Mouse (Mus musculus): ENCODE measurements around the gene Syde2. TPM values are rescaled to one million over a fixed set of nuclear protein-coding genes. Genes with fewer than 3 reads are reported as not detected.
"Not testable (repeated sequence)": the region's sequence is repeated elsewhere in the genome, so short reads cannot be mapped to it uniquely, and the experiment has no call there.

Syde2 gene
- polyA plus RNA-seq, 1 experiment from 2014 or later = 1.4 TPM

- Histone ChIP-seq H3K9ac (no peak overlapping the region), H3K4me3 (replicated peaks) (no peak overlapping the region), H3K4me2 (no peak overlapping the region), H3K27ac (no peak overlapping the region), H3K36me3 (no peaks in the 10 kb centered on the region), H3K4me1 (peaks cover 9% of the 10 kb centered on the region), H3K9me3 (replicated peaks) (no peaks in the 10 kb centered on the region), H3K27me3 (no peaks in the 10 kb centered on the region)
- WGBS = 72% methylated on average over 17 of the region's 17 CpGs
- ATAC-seq (replicated peaks; ENCODE audit: low FRiP score) = no peak
Measured at GRCm38 (mm10) chr3:145951287-145952165, 36.1 kb upstream of the Syde2 start.

GRCm38 (mm10) chr3:145952945-145953344, 34.7 kb upstream of the Syde2 start:
- H3K36me3 ChIP-seq = no peaks in the 10 kb centered on the region
- H3K4me2 ChIP-seq = no peak overlapping the region
- no peak overlapping the region for H3K9ac ChIP-seq
- 79% methylated on average over 7 of the region's 7 CpGs for WGBS
- H3K9me3 ChIP-seq (replicated peaks) = no peaks in the 10 kb centered on the region
- no peak for ATAC-seq (replicated peaks; ENCODE audit: low FRiP score)
- H3K27ac ChIP-seq = no peak overlapping the region
- H3K4me3 ChIP-seq (replicated peaks) = no peak overlapping the region
- no peaks in the 10 kb centered on the region for H3K27me3 ChIP-seq
- H3K4me1 ChIP-seq = peaks cover 9% of the 10 kb centered on the region

GRCm38 (mm10) chr3:145953411-145953810, 34.3 kb upstream of the Syde2 start:
- Histone ChIP-seq H3K9me3 (replicated peaks) (0 out of 2 replicates have a peak, but pooled peaks cover 3% of the 10 kb centered on the region), H3K27ac (no peak overlapping the region), H3K4me3 (replicated peaks) (no peak overlapping the region), H3K27me3 (no peaks in the 10 kb centered on the region), H3K4me2 (no peak overlapping the region), H3K9ac (no peak overlapping the region), H3K4me1 (peaks cover 9% of the 10 kb centered on the region), H3K36me3 (no peaks in the 10 kb centered on the region)
- ATAC-seq (replicated peaks; ENCODE audit: low FRiP score) = no peak
- 90% methylated on average over 2 of the region's 2 CpGs for WGBS

- Histone ChIP-seq H3K9me3 (replicated peaks) (0 out of 2 replicates have a peak, but pooled peaks cover 4% of the 10 kb centered on the region), H3K4me1 (peaks cover 25% of the 10 kb centered on the region), H3K36me3 (no peaks in the 10 kb centered on the region), H3K9ac (no peak overlapping the region), H3K27ac (no peak overlapping the region), H3K4me3 (replicated peaks) (no peak overlapping the region), H3K4me2 (no peak overlapping the region), H3K27me3 (peaks cover 26% of the 10 kb centered on the region)
- 74% methylated on average over 1 of the region's 1 CpGs for WGBS
- no peak for ATAC-seq (replicated peaks; ENCODE audit: low FRiP score)
Measured at GRCm38 (mm10) chr3:145959824-145960223, 27.8 kb upstream of the Syde2 start.

GRCm38 (mm10) chr3:145962411-145962810, 25.3 kb upstream of the Syde2 start:
- H3K4me1 ChIP-seq = peaks cover 31% of the 10 kb centered on the region
- peaks cover 31% of the 10 kb centered on the region for H3K27me3 ChIP-seq
- no peak for ATAC-seq (replicated peaks; ENCODE audit: low FRiP score)
- H3K36me3 ChIP-seq = no peaks in the 10 kb centered on the region
- H3K27ac ChIP-seq = no peak overlapping the region
- 0 out of 2 replicates have a peak, but pooled peaks cover 4% of the 10 kb centered on the region for H3K9me3 ChIP-seq (replicated peaks)
- no peak overlapping the region for H3K4me3 ChIP-seq (replicated peaks)
- no peak overlapping the region for H3K9ac ChIP-seq
- WGBS = 27% methylated on average over 9 of the region's 9 CpGs
- 0 out of 2 replicates have a peak overlapping the region, but pooled peaks have one; percentile 23 for H3K4me2 ChIP-seq

GRCm38 (mm10) chr3:145963101-145964017, 24.3 kb upstream of the Syde2 start:
- Histone ChIP-seq H3K4me3 (replicated peaks) (peak overlapping the region; percentile 10), H3K9ac (no peak overlapping the region), H3K4me2 (peak overlapping the region; percentile 46), H3K27ac (peak overlapping the region; percentile 66), H3K9me3 (replicated peaks) (0 out of 2 replicates have a peak, but pooled peaks cover under 1% of the 10 kb centered on the region), H3K27me3 (peaks cover 31% of the 10 kb centered on the region), H3K36me3 (no peaks in the 10 kb centered on the region), H3K4me1 (peaks cover 31% of the 10 kb centered on the region)
- WGBS = 16% methylated on average over 31 of the region's 31 CpGs
- ATAC-seq (replicated peaks; ENCODE audit: low FRiP score) = peak; percentile 23

GRCm38 (mm10) chr3:145964018-145964387, 23.7 kb upstream of the Syde2 start:
- Histone ChIP-seq H3K27ac (peak overlapping the region; percentile 66), H3K36me3 (no peaks in the 10 kb centered on the region), H3K4me3 (replicated peaks) (peak overlapping the region; percentile 10; the same call in 1 of the 2 replicates), H3K9ac (no peak overlapping the region), H3K4me2 (peak overlapping the region; percentile 46), H3K9me3 (replicated peaks) (no peaks in the 10 kb centered on the region), H3K4me1 (peaks cover 33% of the 10 kb centered on the region), H3K27me3 (peaks cover 31% of the 10 kb centered on the region)
- WGBS = 27% methylated on average over 10 of the region's 10 CpGs
- ATAC-seq (replicated peaks; ENCODE audit: low FRiP score) = peak; percentile 37; the same call in 1 of the 2 replicates

GRCm38 (mm10) chr3:145964473-145964872, 23.2 kb upstream of the Syde2 start:
- H3K4me1 ChIP-seq = peaks cover 38% of the 10 kb centered on the region
- H3K27ac ChIP-seq = peak overlapping the region; percentile 66
- no peaks in the 10 kb centered on the region for H3K9me3 ChIP-seq (replicated peaks)
- H3K36me3 ChIP-seq = no peaks in the 10 kb centered on the region
- H3K4me3 ChIP-seq (replicated peaks) = 0 out of 2 replicates have a peak overlapping the region, but pooled peaks have one; percentile 4
- H3K4me2 ChIP-seq = peak overlapping the region; percentile 46
- H3K9ac ChIP-seq = no peak overlapping the region
- H3K27me3 ChIP-seq = peaks cover 31% of the 10 kb centered on the region
- peak; percentile 49; the same call in 1 of the 2 replicates for ATAC-seq (replicated peaks; ENCODE audit: low FRiP score)
- WGBS = 17% methylated on average over 10 of the region's 10 CpGs

- H3K27ac ChIP-seq = not testable (repeated sequence)
Measured at GRCm38 (mm10) chr3:145965583-145965982, 22.1 kb upstream of the Syde2 start.

GRCm38 (mm10) chr3:145966806-145967205, 20.9 kb upstream of the Syde2 start:
- no peak for ATAC-seq (replicated peaks; ENCODE audit: low FRiP score)

More at GRCm38 (mm10) chr3:145965583-145965982, 22.1 kb upstream of the Syde2 start:
- H3K4me1 ChIP-seq = peaks cover 44% of the 10 kb centered on the region
- not testable (repeated sequence) for H3K4me3 ChIP-seq (replicated peaks); H3K36me3 ChIP-seq; H3K9ac ChIP-seq; ATAC-seq (replicated peaks; ENCODE audit: low FRiP score); H3K4me2 ChIP-seq; H3K9me3 ChIP-seq (replicated peaks)
- 81% methylated on average over 3 of the region's 3 CpGs for WGBS
- H3K27me3 ChIP-seq = peaks cover 31% of the 10 kb centered on the region

GRCm38 (mm10) chr3:145969031-145969501, 18.6 kb upstream of the Syde2 start:
- Histone ChIP-seq H3K9me3 (replicated peaks) (peaks cover 2% of the 10 kb centered on the region), H3K9ac (no peak overlapping the region), H3K27ac (peak overlapping the region; percentile 78), H3K27me3 (peaks cover 6% of the 10 kb centered on the region), H3K4me2 (peak overlapping the region; percentile 46), H3K36me3 (no peaks in the 10 kb centered on the region), H3K4me3 (replicated peaks) (no peak overlapping the region), H3K4me1 (peaks cover 25% of the 10 kb centered on the region)
- 24% methylated on average over 14 of the region's 14 CpGs for WGBS
- peak; percentile 90 for ATAC-seq (replicated peaks; ENCODE audit: low FRiP score)

More at GRCm38 (mm10) chr3:145966806-145967205, 20.9 kb upstream of the Syde2 start:
- no peak overlapping the region for H3K27ac ChIP-seq
- no peak overlapping the region for H3K4me3 ChIP-seq (replicated peaks)
- 85% methylated on average over 5 of the region's 5 CpGs for WGBS
- H3K4me1 ChIP-seq = peaks cover 44% of the 10 kb centered on the region
- H3K4me2 ChIP-seq = no peak overlapping the region
- no peaks in the 10 kb centered on the region for H3K9me3 ChIP-seq (replicated peaks)
- H3K9ac ChIP-seq = no peak overlapping the region
- peaks cover 28% of the 10 kb centered on the region for H3K27me3 ChIP-seq
- no peaks in the 10 kb centered on the region for H3K36me3 ChIP-seq

Measured in kidney, embryonic 15.5 days (tissue).